Mouse (Mus musculus) layer of hippocampus, adult 2 months (tissue): Measurements from ENCODE around the gene Macrod1. TPM values are rescaled to one million over a fixed set of nuclear protein-coding genes. Genes with fewer than 3 reads are reported as not detected.

Experiments used
- DNase-seq, 2 experiments: peaks; one replicate each; pipeline ENCODE4 v3.0.0; 2022; ENCODE audit warnings: low spot score in 2 of 2
- H3K27ac ChIP-seq: fragments of 200-600 bp; 2 replicates; pipeline ENCODE4 v1.8.1; 2022
- H3K4me3 ChIP-seq: fragments of 200-600 bp; 2 replicates; pipeline ENCODE4 v1.8.1; 2022; ENCODE audit warnings: mild to moderate bottlenecking
- CTCF ChIP-seq: fragments of 200-600 bp; conservative IDR thresholded peaks from 2 replicates; pipeline ENCODE4 v1.8.1; 2022; ENCODE audit warnings: antibody characterized with exemption, mild to moderate bottlenecking, moderate library complexity
- total RNA-seq, 2 experiments: library from RNA; stranded (reverse); gene quantifications; 2 replicates each; pipeline ENCODE4 v1.2.3; 2021

The Macrod1 gene
- total RNA-seq, 2 experiments from 2014 or later = 20.3 to 22.4 TPM

DNA sequence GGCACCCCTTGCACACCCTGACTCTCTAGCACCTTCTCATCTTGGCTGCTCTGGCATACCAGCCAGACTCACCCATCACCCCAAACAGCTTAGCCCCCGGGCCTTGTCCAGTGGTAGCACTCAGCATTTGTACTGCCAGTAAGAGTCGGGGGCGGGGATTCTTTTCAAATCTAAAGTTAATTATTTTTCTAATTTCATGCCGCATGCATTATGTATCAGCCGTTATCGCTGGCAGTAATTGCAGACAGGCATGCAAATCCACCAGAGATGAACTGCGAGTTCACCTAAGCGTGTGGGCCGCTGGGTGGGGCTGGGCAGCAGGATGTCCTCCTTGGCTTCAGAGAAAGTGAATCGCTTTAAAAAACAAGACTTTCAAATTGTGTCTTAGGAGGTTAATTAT, 45.4 kb downstream of the Macrod1 start:
- DNase-seq = no peak
- H3K27ac ChIP-seq = no peak overlapping the region
- no peak overlapping the region for H3K4me3 ChIP-seq
- no peak for TF ChIP-seq CTCF

- no peak for DNase-seq
- H3K4me3 ChIP-seq = no peak overlapping the region
- no peak for TF ChIP-seq CTCF
- H3K27ac ChIP-seq = peak overlapping the region; percentile 36; the same call in 1 of the 2 replicates
Observed at GRCm38 (mm10) chr19:7103349-7103992, 46.9 kb downstream of the Macrod1 start.

- TF ChIP-seq CTCF = peak; percentile 34
- Histone ChIP-seq H3K4me3 (no peak overlapping the region), H3K27ac (peak overlapping the region; percentile 36; the same call in 1 of the 2 replicates)
- DNase-seq = no peak
Observed at GRCm38 (mm10) chr19:7103993-7104401, 47.4 kb downstream of the Macrod1 start.

DNA sequence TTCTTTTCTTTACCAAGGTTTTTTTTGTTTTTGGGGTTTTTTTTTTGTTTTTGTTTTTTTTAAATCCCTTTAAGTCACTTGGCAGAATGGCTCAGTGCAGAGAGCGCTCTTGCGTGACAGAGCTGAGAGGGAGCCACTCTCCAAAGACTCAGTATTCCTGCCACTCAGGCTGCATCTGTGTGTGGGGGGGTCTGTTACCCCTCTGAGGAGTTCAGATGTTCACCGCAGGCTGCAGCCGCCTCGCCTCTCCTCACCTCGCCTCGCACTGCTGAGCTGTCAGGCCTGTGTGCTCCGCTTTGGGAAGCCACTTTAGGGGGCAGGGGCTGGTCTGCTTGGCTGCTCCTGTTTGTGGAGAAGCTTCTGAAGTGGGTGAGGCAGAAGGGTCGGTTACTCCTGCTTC, 48.9 kb downstream of the Macrod1 start, which contains the start of gene Flrt1:
Gene Flrt1, minus strand, starts transcription at position 186 of the 400 bp plus-strand sequence.
- no peak within 1 kb of the TSS for H3K27ac ChIP-seq

GRCm38 (mm10) chr19:7106566-7106965, 50.0 kb downstream of the Macrod1 start:
- Histone ChIP-seq H3K4me3 (no peak overlapping the region), H3K27ac (no peak overlapping the region)
- DNase-seq = no peak
- TF ChIP-seq CTCF = no peak

More for the DNA sequence above, 48.9 kb downstream of the Macrod1 start, which contains the start of gene Flrt1:
- DNase-seq = no peak
- no peak for TF ChIP-seq CTCF
- no peak within 1 kb of the TSS for H3K4me3 ChIP-seq

- Histone ChIP-seq H3K27ac (no peak overlapping the region), H3K4me3 (no peak overlapping the region)
- no peak for DNase-seq
- TF ChIP-seq CTCF = no peak
Observed at GRCm38 (mm10) chr19:7107174-7107573, 50.6 kb downstream of the Macrod1 start.

- Histone ChIP-seq H3K4me3 (no peak overlapping the region), H3K27ac (no peak overlapping the region)
- peak; percentile 69 for TF ChIP-seq CTCF
- DNase-seq = no peak
Observed at GRCm38 (mm10) chr19:7108114-7108905, 51.7 kb downstream of the Macrod1 start.

DNA sequence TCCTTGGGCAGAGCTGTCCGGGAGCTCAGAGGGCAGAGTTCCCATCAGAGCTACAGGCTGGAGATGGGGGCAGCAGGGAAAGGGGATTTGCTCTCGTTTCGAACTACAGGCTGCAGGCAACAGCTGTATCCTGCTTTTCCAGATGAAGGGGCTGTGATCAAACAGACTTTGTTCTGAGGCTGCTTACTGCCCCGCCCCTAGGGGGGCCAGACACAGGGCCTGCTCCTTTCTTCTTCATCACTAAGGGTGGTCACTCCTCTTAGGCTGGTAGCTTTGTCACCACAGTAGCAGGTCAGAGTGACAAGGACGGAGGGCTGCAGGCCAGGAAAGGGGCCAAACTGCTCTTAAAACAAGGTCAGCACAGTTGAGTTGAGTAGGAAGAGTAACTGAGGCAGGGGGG, 53.5 kb downstream of the Macrod1 start:
- no peak for DNase-seq
- H3K27ac ChIP-seq = no peak overlapping the region
- H3K4me3 ChIP-seq = no peak overlapping the region
- TF ChIP-seq CTCF = no peak

DNA sequence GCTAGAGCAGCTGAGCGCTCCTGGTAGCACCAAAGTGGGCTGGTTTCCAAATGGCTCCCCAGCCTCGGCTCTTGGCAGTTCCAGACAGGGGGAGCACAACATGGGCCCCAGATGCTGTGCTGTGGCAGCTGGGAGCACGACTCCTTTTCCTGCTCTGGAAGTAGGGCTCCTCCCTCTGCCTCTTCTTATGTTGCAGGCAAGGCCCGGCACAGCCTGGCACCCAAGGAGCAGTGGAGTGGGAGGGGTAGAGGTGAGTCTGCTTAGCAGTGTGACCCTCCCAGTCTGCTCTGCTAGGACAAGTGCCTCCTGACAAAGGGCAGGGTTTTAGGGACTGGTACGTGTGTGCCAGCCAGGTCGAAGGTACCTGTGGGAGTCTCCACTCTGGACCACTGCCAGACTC, 54.3 kb downstream of the Macrod1 start:
- TF ChIP-seq CTCF = no peak
- Histone ChIP-seq H3K4me3 (no peak overlapping the region), H3K27ac (no peak overlapping the region)
- DNase-seq = no peak

- Histone ChIP-seq H3K27ac (no peak overlapping the region), H3K4me3 (no peak overlapping the region)
- no peak for DNase-seq
- TF ChIP-seq CTCF = no peak
Observed at GRCm38 (mm10) chr19:7111309-7111708, 54.7 kb downstream of the Macrod1 start.

DNA sequence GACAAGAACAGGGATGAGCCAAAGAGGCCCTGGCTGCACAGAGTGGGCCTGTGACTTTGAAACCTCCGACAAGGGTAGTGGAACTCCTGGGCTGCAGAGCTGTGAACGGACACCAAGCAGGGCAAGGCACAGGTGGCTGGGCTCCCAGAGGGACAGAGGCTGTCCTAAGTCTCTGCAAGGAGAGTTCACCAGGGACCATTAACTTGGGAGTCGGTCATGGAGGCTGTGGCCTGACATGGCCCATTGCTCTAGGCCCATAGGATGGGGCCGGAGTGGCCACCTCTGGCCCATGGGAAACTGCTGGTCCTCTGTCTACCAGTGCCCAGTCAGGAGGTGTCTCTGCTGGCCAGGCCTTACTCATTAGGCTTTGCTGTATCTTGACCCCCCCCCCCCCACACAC, 55.1 kb downstream of the Macrod1 start:
- no peak for TF ChIP-seq CTCF
- Histone ChIP-seq H3K27ac (no peak overlapping the region), H3K4me3 (no peak overlapping the region)
- DNase-seq = no peak

DNA sequence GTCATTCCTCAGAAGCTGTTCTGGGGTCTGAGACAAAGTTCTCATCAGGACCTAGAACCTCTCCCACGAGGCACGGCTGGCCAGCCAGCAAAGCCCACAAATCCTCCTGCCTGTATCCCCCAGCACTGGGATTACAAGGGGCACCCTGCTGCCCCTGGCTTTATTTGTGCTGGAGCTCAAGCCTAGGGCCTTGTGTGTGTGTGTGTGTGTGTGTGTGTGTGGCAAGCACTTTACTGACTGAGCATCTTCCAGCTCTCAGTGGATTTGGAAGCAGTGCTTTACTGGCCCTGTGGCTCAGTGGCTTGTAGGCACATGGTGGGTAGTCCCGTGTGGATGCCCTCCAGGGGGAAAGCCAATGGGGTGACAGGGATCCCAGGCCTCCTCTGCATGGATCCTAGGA, 56.0 kb downstream of the Macrod1 start:
- no peak for DNase-seq

GRCm38 (mm10) chr19:7113574-7113973, 57.0 kb downstream of the Macrod1 start:
- TF ChIP-seq CTCF = no peak
- H3K4me3 ChIP-seq = no peak overlapping the region
- peak overlapping the region; percentile 24 for H3K27ac ChIP-seq
- no peak for DNase-seq

More for the DNA sequence above, 56.0 kb downstream of the Macrod1 start:
- no peak overlapping the region for H3K27ac ChIP-seq
- no peak for TF ChIP-seq CTCF
- no peak overlapping the region for H3K4me3 ChIP-seq
